Mouse (Mus musculus) kidney, embryonic 15.5 days (tissue): ENCODE measurements around the gene Brd1. TPM values are rescaled to one million over a fixed set of nuclear protein-coding genes. Genes with fewer than 3 reads are reported as not detected.

ENCODE experiments used
- ATAC-seq: fragments of 200-750 bp; cut with Nextera tagmentation; replicated peaks from 2 replicates; pipeline ENCODE4 v1.8.0; 2017; ENCODE audit warnings: moderate TSS enrichment; ENCODE audit not compliant: low FRiP score
- H3K27ac ChIP-seq: fragments of 300-500 bp; sonication (generic); 2 replicates; pipeline ENCODE4 v1.5.1; 2015; ENCODE audit warnings: mild to moderate bottlenecking, inconsistent platforms
- H3K27me3 ChIP-seq: fragments of 300-500 bp; sonication (generic); 2 replicates; pipeline ENCODE4 v1.6.1; 2015; ENCODE audit warnings: inconsistent platforms
- H3K36me3 ChIP-seq: fragments of 300-500 bp; sonication (generic); 2 replicates; pipeline ENCODE4 v1.6.1; 2015; ENCODE audit warnings: inconsistent platforms
- H3K4me1 ChIP-seq: fragments of 300-500 bp; sonication (generic); 2 replicates; pipeline ENCODE4 v1.6.1; 2015; ENCODE audit warnings: inconsistent platforms
- H3K4me2 ChIP-seq: fragments of 300-500 bp; sonication (generic); 2 replicates; pipeline ENCODE4 v1.6.1; 2015; ENCODE audit warnings: moderate library complexity, mild to moderate bottlenecking, inconsistent platforms
- H3K4me3 ChIP-seq: fragments of 300-500 bp; sonication (generic); replicated peaks from 2 replicates; pipeline ENCODE4 v1.5.1; 2015; ENCODE audit warnings: mild to moderate bottlenecking, inconsistent platforms
- H3K9ac ChIP-seq: fragments of 300-500 bp; sonication (generic); 2 replicates; pipeline ENCODE4 v1.6.1; 2015; ENCODE audit warnings: mild to moderate bottlenecking, inconsistent platforms
- H3K9me3 ChIP-seq: fragments of 300-500 bp; sonication (generic); replicated peaks from 2 replicates; pipeline ENCODE4 v1.6.1; 2016; ENCODE audit warnings: inconsistent platforms
- WGBS: fragments of 180-500 bp; shearing (Covaris S2); methylation state at CpG from one replicate; pipeline ENCODE4 v1.1.7; 2015; ENCODE audit warnings: mixed read lengths; 5-methylcytosine and 5-hydroxymethylcytosine counted together
- polyA plus RNA-seq: library from polyadenylated mRNA; unstranded; fragments of >200 nt; fragmentation: Nextera tagmentation; extraction: Ambion mirVana; gene quantifications from 2 replicates; pipeline ENCODE4 v1.2.1, GENCODE M21; 2015

The Brd1 gene
- polyA plus RNA-seq, 1 experiment from 2014 or later, result 21.1 TPM

DNA sequence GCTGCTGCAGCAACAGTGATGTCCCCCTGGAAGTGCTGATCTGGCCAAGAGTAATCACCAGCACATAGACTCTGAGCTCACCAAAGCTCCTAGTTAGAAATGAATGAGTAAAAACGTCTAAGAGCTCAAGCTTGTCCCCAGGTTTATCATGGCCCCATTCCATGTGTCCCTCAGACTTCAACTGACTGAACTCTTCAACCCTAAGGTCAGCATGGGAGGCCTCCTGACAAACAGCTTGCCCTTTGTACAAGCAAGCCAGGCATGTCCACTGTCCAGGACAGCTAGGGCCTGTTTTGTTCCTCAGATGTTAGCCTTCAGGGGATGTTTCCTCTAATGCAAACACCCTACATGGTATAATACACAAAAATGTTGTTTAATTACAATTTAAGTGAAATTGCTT is 29.7 kb downstream of the Brd1 start:
- Histone ChIP-seq H3K9ac (no peak overlapping the region), H3K27me3 (no peaks in the 10 kb centered on the region), H3K36me3 (peaks cover 99% of the 10 kb centered on the region), H3K27ac (no peak overlapping the region), H3K4me2 (no peak overlapping the region), H3K9me3 (no peaks in the 10 kb centered on the region), H3K4me3 (no peak overlapping the region), H3K4me1 (no peaks in the 10 kb centered on the region)
- WGBS, result 42% methylated on average over 1 of the region's 1 CpGs
- no peak for ATAC-seq

- 89% methylated on average over 3 of the region's 3 CpGs for WGBS
- Histone ChIP-seq H3K36me3 (peaks cover 99% of the 10 kb centered on the region), H3K4me2 (no peak overlapping the region), H3K27me3 (no peaks in the 10 kb centered on the region), H3K9me3 (no peaks in the 10 kb centered on the region), H3K4me1 (no peaks in the 10 kb centered on the region), H3K4me3 (no peak overlapping the region), H3K27ac (no peak overlapping the region), H3K9ac (no peak overlapping the region)
- ATAC-seq, result no peak
Measured at GRCm38 (mm10) chr15:88702501-88702900, 31.5 kb downstream of the Brd1 start.

DNA sequence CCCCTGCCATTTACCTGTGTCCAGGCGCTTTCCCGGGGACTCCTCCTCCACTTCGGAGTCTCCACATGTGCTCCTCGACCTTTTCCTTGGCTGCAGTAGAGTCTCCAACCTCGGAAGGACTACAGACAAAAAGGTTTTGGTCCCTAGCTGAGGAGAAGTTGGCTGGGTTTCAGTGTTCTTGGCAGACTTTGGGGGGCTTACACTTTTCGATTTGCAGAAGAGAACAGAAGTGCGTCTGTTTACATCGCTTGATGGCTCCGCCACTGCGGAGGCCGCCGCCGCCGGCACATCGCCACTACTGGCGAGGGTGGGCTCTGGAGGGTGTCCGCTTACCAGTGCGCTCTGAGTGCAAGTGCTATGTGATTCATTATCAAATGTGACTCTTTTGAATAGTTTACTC is 33.3 kb downstream of the Brd1 start:
- 90% methylated on average over 18 of the region's 18 CpGs for WGBS

DNA sequence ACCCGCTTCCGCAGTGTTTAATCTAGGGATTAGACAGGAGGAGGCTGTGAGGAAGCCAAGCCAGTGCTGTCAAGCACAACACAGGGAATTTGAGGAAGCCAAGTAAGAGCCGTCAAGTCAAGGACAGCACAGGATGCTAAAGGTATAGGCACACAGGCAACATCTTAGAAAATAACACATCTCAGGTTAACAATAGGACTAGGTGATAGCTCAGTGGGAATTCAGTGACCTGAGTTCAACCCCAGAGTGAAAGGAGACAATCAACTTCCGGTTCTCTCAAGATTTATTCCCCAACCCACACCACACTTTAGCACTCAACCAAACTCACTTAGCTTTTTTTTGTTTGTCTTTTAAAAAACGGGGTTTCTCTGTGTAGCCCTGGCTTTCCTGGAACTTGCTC is 34.5 kb downstream of the Brd1 start:
- H3K9me3 ChIP-seq, result no peaks in the 10 kb centered on the region
- H3K27me3 ChIP-seq, result no peaks in the 10 kb centered on the region
- no peak overlapping the region for H3K27ac ChIP-seq
- H3K4me2 ChIP-seq, result no peak overlapping the region
- 88% methylated on average over 5 of the region's 5 CpGs for WGBS
- H3K4me1 ChIP-seq, result 0 out of 2 replicates have a peak, but pooled peaks cover 3% of the 10 kb centered on the region
- no peak overlapping the region for H3K4me3 ChIP-seq
- no peak overlapping the region for H3K9ac ChIP-seq
- no peak for ATAC-seq
- peaks cover 99% of the 10 kb centered on the region for H3K36me3 ChIP-seq

More for the DNA sequence above, 33.3 kb downstream of the Brd1 start:
- H3K9ac ChIP-seq, result no peak overlapping the region
- peaks cover 99% of the 10 kb centered on the region for H3K36me3 ChIP-seq
- H3K9me3 ChIP-seq, result no peaks in the 10 kb centered on the region
- no peaks in the 10 kb centered on the region for H3K27me3 ChIP-seq
- H3K4me1 ChIP-seq, result no peaks in the 10 kb centered on the region
- H3K27ac ChIP-seq, result no peak overlapping the region
- H3K4me3 ChIP-seq, result no peak overlapping the region
- H3K4me2 ChIP-seq, result no peak overlapping the region
- no peak for ATAC-seq

DNA sequence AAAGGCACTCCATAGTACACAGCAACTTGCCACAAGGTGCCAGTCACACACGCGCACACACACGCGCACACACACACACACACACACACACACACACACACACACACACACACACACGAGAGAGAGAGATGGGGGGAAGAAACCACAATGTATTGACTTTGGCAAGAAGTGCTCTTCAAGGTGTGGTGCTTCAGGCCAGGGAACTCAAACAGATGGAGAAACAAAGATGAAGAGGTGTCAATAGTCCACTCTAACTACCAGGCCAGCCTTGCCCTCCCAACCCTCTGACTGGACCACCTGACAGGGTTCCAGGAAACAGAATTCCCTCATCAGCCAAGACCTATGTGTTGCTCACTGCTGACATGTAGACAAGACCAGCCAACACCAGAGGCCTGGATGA is 36.4 kb downstream of the Brd1 start:
- Histone ChIP-seq H3K27me3 (no peaks in the 10 kb centered on the region), H3K9ac (no peak overlapping the region), H3K27ac (no peak overlapping the region), H3K4me2 (no peak overlapping the region), H3K4me1 (0 out of 2 replicates have a peak, but pooled peaks cover 4% of the 10 kb centered on the region), H3K36me3 (peaks cover 100% of the 10 kb centered on the region), H3K4me3 (no peak overlapping the region), H3K9me3 (no peaks in the 10 kb centered on the region)
- no peak for ATAC-seq
- WGBS, result 88% methylated on average over 5 of the region's 5 CpGs

DNA sequence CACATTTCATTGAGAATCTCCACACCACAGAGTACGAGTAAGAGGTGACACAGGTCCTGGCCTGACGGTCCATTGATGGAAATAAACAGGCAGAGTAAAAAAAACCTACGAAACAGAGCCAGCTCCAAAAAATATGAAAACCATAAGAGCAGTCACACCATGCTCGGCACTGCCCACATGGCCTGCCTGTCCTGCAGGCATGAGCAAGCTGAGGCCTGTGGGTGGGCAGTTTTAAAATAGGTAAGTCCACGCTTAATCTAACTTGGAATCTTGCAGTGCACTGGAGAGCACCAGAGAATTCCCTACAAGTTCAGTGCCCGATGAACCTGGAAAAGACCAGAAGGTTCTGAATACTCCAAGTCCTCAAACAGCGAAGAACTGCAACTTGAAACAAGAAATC is 38.0 kb downstream of the Brd1 start:
- Histone ChIP-seq H3K36me3 (peaks cover 100% of the 10 kb centered on the region), H3K27me3 (no peaks in the 10 kb centered on the region), H3K4me1 (0 out of 2 replicates have a peak, but pooled peaks cover 4% of the 10 kb centered on the region), H3K4me2 (no peak overlapping the region), H3K4me3 (no peak overlapping the region), H3K27ac (no peak overlapping the region), H3K9ac (no peak overlapping the region), H3K9me3 (no peaks in the 10 kb centered on the region)
- no peak for ATAC-seq
- 93% methylated on average over 7 of the region's 7 CpGs for WGBS

DNA sequence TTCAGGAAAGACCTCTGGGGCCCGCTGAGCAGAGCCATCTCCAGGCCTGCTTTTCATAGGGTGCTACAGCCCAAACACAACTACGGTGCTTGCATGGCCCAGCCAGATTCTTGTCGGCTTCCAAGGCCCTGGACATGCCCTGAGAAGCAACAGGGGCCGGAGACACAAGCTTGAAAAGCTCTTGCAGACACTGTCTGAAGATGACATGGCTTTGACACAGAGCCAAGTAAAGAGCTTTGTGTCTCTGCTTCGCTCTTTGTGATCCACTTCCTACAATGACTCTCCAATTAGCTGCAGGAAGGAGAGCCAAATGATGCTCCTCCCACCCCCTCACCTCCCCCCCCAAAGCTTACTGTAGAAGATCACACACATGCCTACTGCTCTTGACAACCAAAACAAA is 40.0 kb downstream of the Brd1 start:
- Histone ChIP-seq H3K9me3 (no peaks in the 10 kb centered on the region), H3K9ac (no peak overlapping the region), H3K4me3 (no peak overlapping the region), H3K27ac (no peak overlapping the region), H3K4me1 (0 out of 2 replicates have a peak, but pooled peaks cover 4% of the 10 kb centered on the region), H3K4me2 (no peak overlapping the region), H3K27me3 (no peaks in the 10 kb centered on the region), H3K36me3 (peaks cover 100% of the 10 kb centered on the region)
- WGBS, result 69% methylated on average over 5 of the region's 5 CpGs
- no peak for ATAC-seq

GRCm38 (mm10) chr15:88692720-88693119 is 41.3 kb downstream of the Brd1 start:
- ATAC-seq, result no peak
- no peaks in the 10 kb centered on the region for H3K27me3 ChIP-seq
- peaks cover 100% of the 10 kb centered on the region for H3K36me3 ChIP-seq
- WGBS, result 87% methylated on average over 9 of the region's 9 CpGs
- H3K9ac ChIP-seq, result no peak overlapping the region
- H3K4me1 ChIP-seq, result 0 out of 2 replicates have a peak, but pooled peaks cover 4% of the 10 kb centered on the region
- no peak overlapping the region for H3K27ac ChIP-seq
- H3K4me2 ChIP-seq, result no peak overlapping the region
- no peaks in the 10 kb centered on the region for H3K9me3 ChIP-seq
- no peak overlapping the region for H3K4me3 ChIP-seq

DNA sequence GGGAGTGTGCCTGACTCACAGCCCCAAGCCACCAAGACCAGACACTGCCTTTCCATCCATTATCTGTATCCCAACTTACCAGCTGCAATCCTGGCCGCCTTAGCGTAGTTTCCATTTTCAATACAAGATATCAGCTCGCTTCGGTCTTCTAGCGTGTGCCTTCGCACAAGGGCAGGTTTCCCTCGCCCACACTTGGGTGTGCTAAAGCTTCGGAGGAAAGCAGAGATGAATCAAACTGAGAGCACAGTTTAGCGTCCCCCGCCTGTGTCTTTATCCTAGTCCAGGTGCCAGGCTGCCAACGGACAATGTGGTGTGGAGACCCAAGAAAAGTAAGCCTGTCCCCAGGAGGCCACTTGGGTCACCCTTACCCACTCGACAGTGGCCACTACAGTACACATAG is 42.9 kb downstream of the Brd1 start:
- H3K36me3 ChIP-seq, result peaks cover 99% of the 10 kb centered on the region
- H3K9me3 ChIP-seq, result no peaks in the 10 kb centered on the region
- H3K4me3 ChIP-seq, result no peak overlapping the region
- H3K9ac ChIP-seq, result no peak overlapping the region
- H3K27me3 ChIP-seq, result no peaks in the 10 kb centered on the region
- WGBS, result 96% methylated on average over 12 of the region's 12 CpGs
- H3K4me1 ChIP-seq, result 0 out of 2 replicates have a peak, but pooled peaks cover 4% of the 10 kb centered on the region
- ATAC-seq, result no peak
- no peak overlapping the region for H3K4me2 ChIP-seq
- H3K27ac ChIP-seq, result no peak overlapping the region

DNA sequence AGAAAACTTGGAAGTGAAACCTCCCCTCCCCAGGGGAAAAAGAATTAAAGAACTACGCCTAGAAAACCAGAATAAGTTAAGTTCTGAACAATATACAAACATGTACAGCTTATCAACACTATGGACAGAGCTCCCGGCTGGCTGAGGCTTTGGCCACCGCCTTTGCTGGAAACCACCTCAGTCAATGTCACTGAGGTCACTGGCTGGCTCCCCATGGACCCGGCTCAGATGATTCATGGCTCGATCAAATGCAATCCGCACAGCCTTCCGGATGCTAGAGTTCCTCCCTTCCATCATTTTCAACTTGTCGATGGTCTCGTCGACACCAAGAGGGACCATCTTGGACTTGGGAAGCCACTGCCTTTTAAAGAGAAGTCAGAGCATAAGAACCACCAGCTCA is 45.9 kb downstream of the Brd1 start:
- no peak overlapping the region for H3K9ac ChIP-seq
- no peak overlapping the region for H3K27ac ChIP-seq
- H3K4me3 ChIP-seq, result no peak overlapping the region
- WGBS, result 85% methylated on average over 10 of the region's 10 CpGs
- no peak for ATAC-seq
- H3K27me3 ChIP-seq, result no peaks in the 10 kb centered on the region
- H3K9me3 ChIP-seq, result no peaks in the 10 kb centered on the region
- no peaks in the 10 kb centered on the region for H3K4me1 ChIP-seq
- H3K36me3 ChIP-seq, result peaks cover 85% of the 10 kb centered on the region
- no peak overlapping the region for H3K4me2 ChIP-seq

DNA sequence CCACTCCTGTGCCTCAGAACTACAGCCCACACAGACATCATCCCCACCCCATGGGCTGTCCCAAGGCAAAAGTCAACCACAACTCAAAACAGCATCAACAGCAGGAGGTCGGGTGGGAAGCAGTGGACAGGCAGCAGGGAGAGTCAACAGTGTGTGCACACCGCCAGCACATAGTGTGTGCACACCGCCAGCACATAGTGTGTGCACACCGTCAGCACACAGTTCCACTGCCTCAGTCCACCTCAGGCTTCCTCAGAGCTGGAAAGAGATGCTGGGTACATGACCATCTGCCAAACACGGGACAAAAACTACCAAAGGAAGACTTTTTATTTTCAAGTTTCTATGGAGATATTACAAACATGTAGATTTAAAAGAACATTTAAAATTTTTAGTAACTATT is 47.3 kb downstream of the Brd1 start:
- H3K4me2 ChIP-seq, result no peak overlapping the region
- peaks cover 73% of the 10 kb centered on the region for H3K36me3 ChIP-seq
- no peaks in the 10 kb centered on the region for H3K9me3 ChIP-seq
- H3K4me1 ChIP-seq, result no peaks in the 10 kb centered on the region
- 90% methylated on average over 5 of the region's 5 CpGs for WGBS
- H3K27ac ChIP-seq, result no peak overlapping the region
- ATAC-seq, result no peak
- no peak overlapping the region for H3K9ac ChIP-seq
- H3K27me3 ChIP-seq, result no peaks in the 10 kb centered on the region
- H3K4me3 ChIP-seq, result no peak overlapping the region

DNA sequence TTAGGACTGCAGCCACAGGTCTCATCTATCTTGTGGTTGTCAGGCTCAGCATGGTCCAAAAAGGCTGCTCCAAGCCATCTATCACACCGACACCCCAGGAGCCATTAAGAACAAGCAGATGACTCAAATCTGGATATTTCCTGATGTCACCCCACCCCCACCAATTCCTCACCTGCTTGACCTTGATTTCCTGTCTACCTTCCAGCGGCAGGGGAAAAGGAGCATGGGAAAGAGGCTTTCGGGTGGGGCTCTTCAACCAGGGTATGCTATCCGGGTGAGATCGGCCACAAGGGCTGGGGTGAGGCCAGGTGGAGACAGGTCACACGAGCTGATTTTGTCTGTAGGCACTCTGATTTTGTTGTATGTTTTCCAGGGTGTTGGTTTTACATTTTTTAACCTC is 50.0 kb downstream of the Brd1 start:
- WGBS, result 85% methylated on average over 6 of the region's 6 CpGs
- H3K9me3 ChIP-seq, result no peaks in the 10 kb centered on the region
- peaks cover 46% of the 10 kb centered on the region for H3K36me3 ChIP-seq
- no peak overlapping the region for H3K27ac ChIP-seq
- ATAC-seq, result no peak
- no peaks in the 10 kb centered on the region for H3K4me1 ChIP-seq
- no peak overlapping the region for H3K4me2 ChIP-seq
- no peak overlapping the region for H3K9ac ChIP-seq
- H3K27me3 ChIP-seq, result no peaks in the 10 kb centered on the region
- no peak overlapping the region for H3K4me3 ChIP-seq

DNA sequence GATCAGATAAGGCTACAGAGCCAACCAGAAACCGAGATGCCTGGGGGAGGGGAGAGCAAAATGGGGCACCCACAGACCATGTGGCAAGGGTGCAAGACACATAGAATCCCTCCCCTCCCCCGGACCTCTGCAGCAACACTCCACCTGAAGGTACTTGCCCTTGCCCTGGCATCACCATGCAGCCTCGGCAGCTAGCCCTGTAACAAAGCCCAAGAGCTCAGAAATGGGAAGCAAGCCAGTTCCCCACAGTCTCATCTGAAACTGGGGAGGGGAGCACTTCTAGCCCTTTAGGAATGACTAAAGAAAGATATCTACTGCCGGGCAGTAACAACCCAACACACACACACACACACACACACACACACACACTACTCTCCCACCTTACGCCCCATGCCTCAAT is 53.1 kb downstream of the Brd1 start:
- Histone ChIP-seq H3K4me2 (no peak overlapping the region), H3K36me3 (peaks cover 16% of the 10 kb centered on the region), H3K27me3 (no peaks in the 10 kb centered on the region), H3K9ac (no peak overlapping the region), H3K4me1 (no peaks in the 10 kb centered on the region), H3K4me3 (no peak overlapping the region), H3K9me3 (no peaks in the 10 kb centered on the region), H3K27ac (no peak overlapping the region)
- ATAC-seq, result no peak
- 77% methylated on average over 5 of the region's 5 CpGs for WGBS
